Mouse (Mus musculus) ovary, postnatal 36 days (tissue): ENCODE results near the gene Wwox.
A peak's percentile ranks its signal among the peaks of the same experiment; 100 is the strongest.
"Not testable (repeated sequence)": the region's sequence is repeated elsewhere in the genome, so short reads cannot be mapped to it uniquely, and the experiment has no call there.

Source experiments
- DNase-seq: peaks from one replicate; pipeline ENCODE4 v3.0.0; 2022; ENCODE audit warnings: low spot score, mixed read lengths

The Wwox gene

GRCm38 (mm10) chr8:114801428-114802134 lies 362.1 kb downstream of the Wwox start:
- no peak for DNase-seq

- no peak for DNase-seq
Measured at GRCm38 (mm10) chr8:114803113-114803512, 363.7 kb downstream of the Wwox start.

- DNase-seq: no peak
Measured at GRCm38 (mm10) chr8:114806826-114807420, 367.5 kb downstream of the Wwox start.

- no peak for DNase-seq
Measured at GRCm38 (mm10) chr8:114807676-114808426, 368.4 kb downstream of the Wwox start.

GRCm38 (mm10) chr8:114810470-114810869 lies 371.0 kb downstream of the Wwox start:
- DNase-seq: no peak

GRCm38 (mm10) chr8:114813830-114814229 lies 374.4 kb downstream of the Wwox start:
- DNase-seq: no peak

GRCm38 (mm10) chr8:114814769-114815736 lies 375.6 kb downstream of the Wwox start:
- no peak for DNase-seq

- no peak for DNase-seq
Measured at GRCm38 (mm10) chr8:114816343-114816742, 376.9 kb downstream of the Wwox start.

GRCm38 (mm10) chr8:114816949-114817348 lies 377.5 kb downstream of the Wwox start:
- no peak for DNase-seq

- peak; percentile 36 for DNase-seq
Measured at GRCm38 (mm10) chr8:114821543-114821942, 382.1 kb downstream of the Wwox start.

GRCm38 (mm10) chr8:114825460-114825859 lies 386.0 kb downstream of the Wwox start:
- DNase-seq: no peak

GRCm38 (mm10) chr8:114826991-114827390 lies 387.5 kb downstream of the Wwox start:
- no peak for DNase-seq

GRCm38 (mm10) chr8:114827810-114828209 lies 388.4 kb downstream of the Wwox start:
- DNase-seq: not testable (repeated sequence)

- no peak for DNase-seq
Measured at GRCm38 (mm10) chr8:114831595-114831994, 392.1 kb downstream of the Wwox start.

- DNase-seq: no peak
Measured at GRCm38 (mm10) chr8:114832251-114832774, 392.9 kb downstream of the Wwox start.

GRCm38 (mm10) chr8:114834730-114835129 lies 395.3 kb downstream of the Wwox start:
- no peak for DNase-seq

- DNase-seq: no peak
Measured at GRCm38 (mm10) chr8:114839998-114840397, 400.5 kb downstream of the Wwox start.

GRCm38 (mm10) chr8:114847666-114848065 lies 408.2 kb downstream of the Wwox start:
- DNase-seq: no peak

- no peak for DNase-seq
Measured at GRCm38 (mm10) chr8:114849461-114849860, 410.0 kb downstream of the Wwox start.

GRCm38 (mm10) chr8:114850014-114850870 lies 410.8 kb downstream of the Wwox start:
- no peak for DNase-seq

- DNase-seq: no peak
Measured at GRCm38 (mm10) chr8:114853765-114854164, 414.3 kb downstream of the Wwox start.
